Mouse (Mus musculus) C2C12 (cell line): ENCODE measurements around the gene Crocc. TPM values are rescaled to one million over a fixed set of nuclear protein-coding genes. Genes with fewer than 3 reads are reported as not detected.

Experiments
- H3K27me3 ChIP-seq: one replicate; pipeline ENCODE4 v1.6.1; 2011; ENCODE audit not compliant: control insufficient read depth, insufficient read depth, insufficient read length
- H3K36me3 ChIP-seq: one replicate; pipeline ENCODE4 v1.6.1; 2011; ENCODE audit not compliant: control insufficient read depth, insufficient read depth
- H3K4me3 ChIP-seq: one replicate; pipeline ENCODE4 v1.5.1; 2011; ENCODE audit warnings: mild to moderate bottlenecking, control low read depth; ENCODE audit not compliant: poor library complexity, insufficient read depth, severe bottlenecking
- H3K79me2 ChIP-seq: one replicate; pipeline ENCODE4 v1.6.1; 2011; ENCODE audit not compliant: control insufficient read depth, insufficient read depth
- H3K79me3 ChIP-seq: one replicate; pipeline ENCODE4 v1.6.1; 2011; ENCODE audit warnings: low read depth, control low read depth
- H3ac ChIP-seq: one replicate; pipeline ENCODE3; 2011; ENCODE audit warnings: low read depth; ENCODE audit not compliant: control insufficient read depth, insufficient read length
- CEBPB ChIP-seq: IDR thresholded peaks from one replicate; pipeline ENCODE4 v1.6.1; 2011; ENCODE audit warnings: low read depth, mild to moderate bottlenecking, control low read depth, moderate library complexity
- CTCF ChIP-seq: IDR thresholded peaks from one replicate; pipeline ENCODE4 v1.5.1; 2011; ENCODE audit not compliant: control insufficient read depth, insufficient read depth, insufficient read length
- FOSL1 ChIP-seq: IDR thresholded peaks from one replicate; pipeline ENCODE4 v1.8.0; 2011; ENCODE audit warnings: mild to moderate bottlenecking, low read length; ENCODE audit not compliant: poor library complexity, insufficient read depth, severe bottlenecking
- MAX ChIP-seq: IDR thresholded peaks from one replicate; pipeline ENCODE4 v1.6.1; 2011; ENCODE audit warnings: mild to moderate bottlenecking, control low read depth
- MYOD1 ChIP-seq: IDR thresholded peaks from one replicate; pipeline ENCODE4 v1.6.1; 2011; ENCODE audit warnings: low read depth; ENCODE audit not compliant: control insufficient read depth, insufficient read length
- MYOG ChIP-seq: IDR thresholded peaks from one replicate; pipeline ENCODE4 v1.6.1; 2011; ENCODE audit not compliant: control insufficient read depth, insufficient read length; ENCODE audit errors: extremely low read depth
- USF1 ChIP-seq: IDR thresholded peaks from one replicate; pipeline ENCODE4 v1.6.1; 2011; ENCODE audit warnings: low read depth, mild to moderate bottlenecking, control low read depth, moderate library complexity
- long read RNA-seq, 2 experiments: library from polyadenylated mRNA; unstranded; transcript quantifications; one replicate each; pipeline ENCODE4 v2.0.0; 2019 to 2020
- polyA plus RNA-seq: library from polyadenylated mRNA; unstranded; fragments of >200 nt; fragmentation: generic; extraction: Trizol; gene quantifications from one replicate; pipeline ENCODE4 v1.2.1, GENCODE M21; 2012; ENCODE audit warnings: missing spikeins

Crocc gene
- 6.0 TPM for polyA plus RNA-seq
- long read RNA-seq, experiment 1, partial matches to known transcripts: 1 of 1 reads
- long read RNA-seq, experiment 1, other reads (novel, unspliced or antisense): 0 of 1 reads
- long read RNA-seq, experiment 2, partial matches to known transcripts: 1 of 2 reads
- long read RNA-seq, experiment 2, other reads (novel, unspliced or antisense): 1 of 2 reads

- TF ChIP-seq MYOD1 (no peak), FOSL1 (no peak), MYOG (no peak), CEBPB (no peak), USF1 (no peak), CTCF (peak; percentile 93), MAX (peak; percentile 73)
- peak within 1 kb of the TSS; percentile 55 for H3K4me3 ChIP-seq
- H3K27me3 ChIP-seq: no peaks in the 10 kb centered on the region
- peak within 1 kb of the TSS; percentile 77 for H3ac ChIP-seq
- H3K36me3 ChIP-seq: peaks cover 2% of the 10 kb centered on the region
- H3K79me2 ChIP-seq: no peaks in the 10 kb centered on the region
- H3K79me3 ChIP-seq: no peaks in the 10 kb centered on the region
These were observed at the start of gene Crocc for GRCm38 (mm10) chr4:141060426-141061301. Gene Crocc (minus strand): TSS chr4:141060550.

DNA sequence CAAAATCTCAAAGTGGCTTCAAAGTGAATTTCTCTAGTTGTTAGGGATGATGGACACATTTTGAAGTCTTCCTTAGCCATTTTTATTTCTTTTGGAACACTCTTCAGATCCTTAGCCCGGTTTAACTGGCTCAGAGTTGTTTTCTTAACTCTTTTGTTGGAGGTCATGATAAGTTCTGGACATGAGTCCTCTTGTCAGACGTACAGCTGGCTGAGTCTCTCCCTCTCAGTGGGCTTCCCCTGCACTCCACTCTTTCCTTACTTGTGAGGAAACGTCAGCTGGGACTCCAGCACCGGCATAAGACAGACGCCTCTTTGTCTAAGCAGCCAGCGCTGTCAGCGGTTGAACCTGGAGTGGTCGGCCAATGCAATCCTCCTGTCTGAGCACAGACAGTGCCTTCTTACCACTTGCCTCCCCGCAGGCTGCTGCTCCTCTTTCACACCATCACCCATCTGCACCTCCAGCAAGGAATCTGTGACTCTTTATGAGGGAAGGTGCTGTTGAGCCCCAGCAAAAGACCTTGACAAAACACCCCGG lies 47.9 kb upstream of the Crocc start:
- H3K79me3 ChIP-seq: no peaks in the 10 kb centered on the region
- H3K36me3 ChIP-seq: peaks cover 5% of the 10 kb centered on the region
- H3K79me2 ChIP-seq: no peaks in the 10 kb centered on the region
- H3K27me3 ChIP-seq: no peaks in the 10 kb centered on the region
- no peak for TF ChIP-seq MAX
- TF ChIP-seq FOSL1: no peak
- no peak for TF ChIP-seq CEBPB
- no peak for TF ChIP-seq USF1
- no peak for TF ChIP-seq MYOG
- TF ChIP-seq MYOD1: no peak
- no peak for TF ChIP-seq CTCF
- no peak overlapping the region for H3K4me3 ChIP-seq
- no peak overlapping the region for H3ac ChIP-seq

DNA sequence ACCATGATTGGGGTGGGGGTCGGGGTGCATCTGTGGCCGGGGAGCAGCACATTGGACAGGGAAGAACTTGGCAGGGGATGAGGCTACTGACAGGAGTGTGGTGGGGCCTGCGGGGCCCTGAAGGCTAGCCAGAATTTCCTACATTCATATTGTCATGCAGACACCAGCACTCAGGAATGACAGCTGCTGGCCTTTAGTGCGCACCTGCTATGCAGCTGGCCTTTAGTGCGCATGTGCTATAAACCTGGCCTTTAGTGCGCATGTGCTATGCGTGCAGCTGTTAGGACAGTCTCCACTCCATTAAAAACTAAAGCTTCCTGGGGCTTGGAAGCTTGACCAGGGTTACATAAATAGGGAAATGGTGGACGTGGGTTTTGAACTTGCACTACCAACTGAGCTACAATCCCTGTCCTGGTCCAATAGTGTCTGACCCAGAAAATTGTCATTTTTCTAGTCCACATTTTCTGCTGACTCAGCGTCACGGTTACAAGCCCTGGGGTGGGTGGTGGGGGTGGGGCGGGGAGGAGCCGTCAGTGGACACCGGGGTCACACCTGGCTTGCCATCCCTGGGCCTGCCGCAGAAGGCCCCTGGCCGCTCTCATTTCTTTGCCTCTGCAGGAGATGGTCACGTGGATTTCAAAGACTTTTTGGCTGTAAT lies 46.3 kb upstream of the Crocc start:
- Histone ChIP-seq H3K79me2 (no peaks in the 10 kb centered on the region), H3K27me3 (no peaks in the 10 kb centered on the region), H3K4me3 (no peak overlapping the region), H3K36me3 (peaks cover 3% of the 10 kb centered on the region), H3K79me3 (no peaks in the 10 kb centered on the region), H3ac (no peak overlapping the region)
- no peak for TF ChIP-seq MYOD1
- no peak for TF ChIP-seq MAX
- TF ChIP-seq CTCF: no peak
- TF ChIP-seq FOSL1: no peak
- no peak for TF ChIP-seq USF1
- no peak for TF ChIP-seq MYOG
- no peak for TF ChIP-seq CEBPB

GRCm38 (mm10) chr4:141101855-141102254 lies 41.5 kb upstream of the Crocc start:
- Histone ChIP-seq H3K36me3 (no peaks in the 10 kb centered on the region), H3K4me3 (no peak overlapping the region), H3K79me2 (no peaks in the 10 kb centered on the region), H3K27me3 (no peaks in the 10 kb centered on the region), H3ac (no peak overlapping the region), H3K79me3 (no peaks in the 10 kb centered on the region)
- TF ChIP-seq CTCF (no peak), MYOG (no peak), MYOD1 (no peak), FOSL1 (no peak), USF1 (no peak), MAX (no peak), CEBPB (no peak)

GRCm38 (mm10) chr4:141101291-141101690 lies 40.9 kb upstream of the Crocc start:
- no peaks in the 10 kb centered on the region for H3K27me3 ChIP-seq
- no peak overlapping the region for H3ac ChIP-seq
- no peaks in the 10 kb centered on the region for H3K79me3 ChIP-seq
- H3K79me2 ChIP-seq: no peaks in the 10 kb centered on the region
- TF ChIP-seq CTCF (no peak), USF1 (no peak), MAX (no peak), CEBPB (no peak), MYOG (no peak), FOSL1 (no peak)
- H3K36me3 ChIP-seq: no peaks in the 10 kb centered on the region
- no peak overlapping the region for H3K4me3 ChIP-seq
